Mouse (Mus musculus) gonadal fat pad, adult 2 months (tissue): ENCODE data around the gene Pecr. TPM values are rescaled to one million over a fixed set of nuclear protein-coding genes. Genes with fewer than 3 reads are reported as not detected.

Experiments used
- DNase-seq: peaks from one replicate; pipeline ENCODE4 v3.0.0-alpha.2; 2012; ENCODE audit warnings: low read depth
- polyA plus RNA-seq: library from polyadenylated mRNA; depleted of rRNA; stranded (reverse); fragments of >200 nt; gene quantifications from 2 replicates; pipeline ENCODE4 v1.2.3, GENCODE M21; 2012; rRNA removed

The Pecr gene
- polyA plus RNA-seq = 12.8 and 14.1 TPM in 2 replicates

GRCm38 (mm10) chr1:72283992-72284485 lies at the start of gene Pecr, which contains the start of gene Tmem169:
Pecr (minus strand) TSS chr1:72284314.
Tmem169 (plus strand) TSS chr1:72284369.
- DNase-seq = no peak

- no peak for DNase-seq
Measured at GRCm38 (mm10) chr1:72326162-72326821, 42.2 kb upstream of the Pecr start.

GRCm38 (mm10) chr1:72323248-72323647 lies 39.1 kb upstream of the Pecr start:
- no peak for DNase-seq

DNA sequence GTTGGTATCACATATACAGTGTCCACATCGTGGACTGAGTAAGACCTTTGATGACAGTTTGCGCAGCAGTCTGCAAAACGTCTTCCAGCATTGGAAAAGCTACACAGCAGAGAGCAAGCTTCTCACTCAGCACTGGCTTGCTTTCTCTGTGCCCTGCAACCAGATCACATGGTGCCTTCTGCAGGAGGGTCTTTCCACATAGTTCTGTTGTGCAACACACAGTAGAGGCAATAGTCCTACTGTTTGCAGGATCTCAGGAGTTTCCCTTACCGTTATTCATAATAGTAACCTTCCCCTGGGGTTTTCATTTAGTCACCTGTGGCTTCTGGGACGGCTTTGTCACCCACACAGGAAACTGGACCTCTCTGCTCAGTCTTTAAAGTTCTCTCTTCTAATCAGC lies 36.6 kb upstream of the Pecr start:
- DNase-seq = no peak

GRCm38 (mm10) chr1:72316901-72317300 lies 32.8 kb upstream of the Pecr start:
- DNase-seq = no peak

- DNase-seq = no peak
Measured at GRCm38 (mm10) chr1:72316409-72316808, 32.3 kb upstream of the Pecr start.

DNA sequence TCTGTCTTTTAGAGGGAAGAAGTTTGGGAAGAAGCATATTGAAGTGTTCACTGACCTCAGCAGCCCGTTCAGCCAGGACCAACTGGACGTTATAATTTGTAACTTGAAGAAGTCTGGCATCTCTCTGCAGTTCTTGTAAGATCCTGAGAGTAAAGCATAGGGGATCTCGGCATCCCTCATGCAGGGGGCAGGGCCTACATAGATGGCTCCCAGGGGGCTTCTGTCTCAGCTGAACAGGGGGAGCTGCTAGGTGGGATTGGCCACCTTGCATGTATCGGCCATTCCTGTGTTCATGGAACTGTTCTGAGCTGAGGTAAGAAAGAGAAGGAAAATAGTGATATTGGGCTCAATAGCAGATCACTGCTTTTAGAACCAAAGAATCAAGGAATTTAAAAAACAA lies 31.3 kb upstream of the Pecr start:
- DNase-seq = no peak

- no peak for DNase-seq
Measured at GRCm38 (mm10) chr1:72313399-72314039, 29.4 kb upstream of the Pecr start.

DNA sequence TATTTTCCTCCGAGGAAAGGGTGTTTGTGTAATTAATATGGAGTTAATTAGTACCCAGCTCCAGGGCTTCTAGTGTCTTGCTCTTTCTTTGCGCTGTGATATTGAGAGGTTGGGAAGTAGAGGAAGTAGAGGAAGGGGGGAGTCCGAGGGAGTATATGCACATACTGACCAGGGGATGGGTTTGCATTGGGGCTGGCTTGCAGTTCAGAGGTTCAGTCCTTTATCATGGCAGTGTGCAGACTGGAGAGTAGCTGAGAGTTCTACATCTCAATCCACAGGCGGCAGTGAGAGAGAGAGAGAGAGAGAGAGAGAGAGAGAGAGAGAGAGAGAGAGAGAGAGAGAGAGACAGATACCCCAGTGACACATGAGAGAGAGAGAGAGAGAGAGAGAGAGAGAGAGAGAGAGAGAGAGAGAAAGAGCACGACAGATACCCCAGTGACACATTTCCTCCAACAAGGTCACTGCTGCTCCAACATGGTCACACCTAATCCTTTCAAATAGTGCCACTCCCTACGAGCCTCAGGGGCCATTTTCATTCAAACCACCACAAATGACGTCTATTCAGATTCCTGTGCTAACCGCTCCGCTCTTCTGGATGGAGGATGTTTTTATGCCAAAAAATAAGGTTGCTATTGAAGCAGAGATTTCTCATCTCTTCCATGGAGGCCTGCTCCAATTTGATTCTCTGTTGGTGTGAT lies 28.7 kb upstream of the Pecr start:
- DNase-seq = no peak

- no peak for DNase-seq
Measured at GRCm38 (mm10) chr1:72309744-72310424, 25.8 kb upstream of the Pecr start.

DNA sequence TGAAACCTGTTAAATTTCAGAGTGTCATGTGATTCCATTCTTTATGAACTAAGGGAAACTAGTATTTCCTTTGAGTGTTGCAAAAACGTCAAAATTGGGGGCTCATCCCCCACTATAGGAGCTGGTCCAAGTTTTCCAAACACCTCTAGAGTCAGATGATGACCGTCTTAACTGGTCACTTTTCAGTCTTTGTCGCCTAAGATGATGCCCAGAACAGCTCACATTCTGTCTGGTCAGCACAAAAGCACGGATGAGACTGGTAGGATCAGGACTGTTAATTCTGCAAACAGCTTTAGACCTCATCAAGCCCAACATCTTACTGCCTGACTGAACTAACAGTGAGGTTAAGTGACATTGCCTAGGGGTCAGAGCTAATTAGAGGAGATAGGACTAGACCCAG lies 24.8 kb upstream of the Pecr start:
- DNase-seq = no peak

- no peak for DNase-seq
Measured at GRCm38 (mm10) chr1:72307317-72307798, 23.2 kb upstream of the Pecr start, which contains the start of gene Xrcc5. Xrcc5 (plus strand) TSS chr1:72307421.

- no peak for DNase-seq
Measured at GRCm38 (mm10) chr1:72306679-72307181, 22.6 kb upstream of the Pecr start.

- no peak for DNase-seq
Measured at GRCm38 (mm10) chr1:72306241-72306640, 22.1 kb upstream of the Pecr start.

DNA sequence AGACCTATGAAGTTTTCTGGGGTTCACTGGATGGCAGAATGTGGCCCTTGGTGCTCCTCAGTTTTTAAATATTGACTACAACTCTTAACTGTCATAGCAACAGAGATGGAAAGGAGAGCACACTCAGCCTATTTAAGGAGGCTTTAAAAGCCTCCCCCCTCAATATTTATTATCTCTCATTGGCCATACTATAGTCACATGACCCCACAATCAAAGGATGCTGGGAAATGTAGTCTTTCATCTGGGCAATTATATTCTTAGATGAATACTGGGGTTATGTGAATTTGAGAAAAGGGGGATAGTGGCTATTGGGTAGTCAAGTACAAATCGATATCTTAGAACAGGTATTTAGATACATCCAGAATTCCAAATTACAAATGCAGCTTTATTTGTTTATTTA lies 17.7 kb upstream of the Pecr start:
- no peak for DNase-seq

GRCm38 (mm10) chr1:72295746-72296145 lies 11.6 kb upstream of the Pecr start:
- DNase-seq = no peak

GRCm38 (mm10) chr1:72293869-72294663 lies 10.0 kb upstream of the Pecr start:
- no peak for DNase-seq

GRCm38 (mm10) chr1:72291925-72292324 lies 7.8 kb upstream of the Pecr start:
- peak; percentile 95 for DNase-seq

DNA sequence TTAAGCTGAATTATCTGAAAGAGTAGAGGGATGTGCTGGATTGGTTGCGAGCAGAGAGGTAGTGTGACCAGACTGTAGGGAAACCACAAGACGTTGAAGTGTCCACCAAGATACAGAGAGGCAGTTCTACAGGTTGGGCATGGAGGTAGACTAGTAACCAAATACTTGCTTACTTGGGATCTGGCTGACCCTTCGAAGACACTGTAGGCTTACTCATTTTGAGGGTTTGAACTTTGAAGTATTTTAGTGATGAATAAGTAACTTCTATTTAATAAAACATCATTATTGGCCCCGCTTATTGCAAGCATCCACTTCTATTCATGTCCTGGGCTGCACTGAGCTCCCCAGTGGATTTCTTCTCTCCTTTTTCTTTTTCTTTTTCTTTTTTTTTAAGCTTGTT lies 7.3 kb upstream of the Pecr start:
- no peak for DNase-seq

- no peak for DNase-seq
Measured at GRCm38 (mm10) chr1:72290896-72291295, 6.8 kb upstream of the Pecr start.
